Mouse (Mus musculus): ENCODE results near the gene Ocln. TPM values are rescaled to one million over a fixed set of nuclear protein-coding genes. Genes with fewer than 3 reads are reported as not detected.
"Not testable (repeated sequence)": the region's sequence is repeated elsewhere in the genome, so short reads cannot be mapped to it uniquely, and the experiment has no call there.

Ocln gene
- polyA plus RNA-seq, 1 experiment, result 0.50 TPM

DNA sequence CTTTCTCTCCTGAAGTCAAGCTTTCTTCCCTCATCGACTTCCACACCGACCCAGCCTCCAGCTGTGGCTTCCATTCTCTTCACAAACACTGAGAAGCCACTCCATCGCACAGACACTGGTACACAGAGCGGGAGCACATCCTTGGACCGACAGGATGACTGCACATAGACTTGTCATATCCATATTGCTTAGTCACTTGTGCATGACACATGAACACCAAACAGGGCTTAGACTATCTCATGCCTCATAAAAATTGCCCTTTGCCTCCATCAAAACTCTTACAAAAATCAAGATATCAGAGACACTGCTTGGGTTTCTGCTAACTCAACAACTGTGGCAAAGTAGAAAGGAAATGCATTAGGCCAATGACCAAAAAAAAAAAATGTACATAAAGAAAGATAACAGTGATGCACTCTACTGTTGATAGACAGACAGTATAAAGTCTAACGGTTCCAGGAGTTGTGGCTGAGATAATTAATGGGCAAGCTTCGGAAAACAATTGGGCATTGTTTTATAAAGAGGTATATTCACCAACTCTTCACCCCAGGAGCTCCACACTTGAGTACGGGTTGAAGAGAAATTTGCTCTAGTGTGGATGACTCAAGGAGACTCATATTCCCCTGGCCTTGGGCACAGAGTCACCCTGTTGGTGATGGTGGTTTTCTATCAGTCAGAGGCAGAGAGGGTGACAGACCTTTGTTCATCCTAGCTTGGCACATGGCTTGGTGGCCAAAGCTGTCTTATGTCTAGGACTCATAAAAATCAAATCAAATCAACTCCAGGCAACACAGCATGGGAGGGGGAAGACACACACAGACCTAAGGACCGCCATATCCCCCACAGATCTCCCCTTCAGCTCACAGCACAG, 30.6 kb downstream of the Ocln start:
- no peak overlapping the region for H3K27ac ChIP-seq (ENCODE audit: insufficient read depth, low read depth, low read length)
- H3K4me1 ChIP-seq (ENCODE audit: control insufficient read depth, insufficient read depth, low read length), result no peaks in the 10 kb centered on the region; the same call in 1 of the 2 replicates
- no peak overlapping the region for H3K4me3 ChIP-seq (ENCODE audit: insufficient read depth, low read length)
- TF ChIP-seq CTCF (IDR thresholded peaks at IDR 0.05; ENCODE audit: low read depth, low read length) (no peak), POLR2A (IDR thresholded peaks at IDR 0.05; ENCODE audit: borderline replicate concordance, low read depth, low read length) (no peak)

DNA sequence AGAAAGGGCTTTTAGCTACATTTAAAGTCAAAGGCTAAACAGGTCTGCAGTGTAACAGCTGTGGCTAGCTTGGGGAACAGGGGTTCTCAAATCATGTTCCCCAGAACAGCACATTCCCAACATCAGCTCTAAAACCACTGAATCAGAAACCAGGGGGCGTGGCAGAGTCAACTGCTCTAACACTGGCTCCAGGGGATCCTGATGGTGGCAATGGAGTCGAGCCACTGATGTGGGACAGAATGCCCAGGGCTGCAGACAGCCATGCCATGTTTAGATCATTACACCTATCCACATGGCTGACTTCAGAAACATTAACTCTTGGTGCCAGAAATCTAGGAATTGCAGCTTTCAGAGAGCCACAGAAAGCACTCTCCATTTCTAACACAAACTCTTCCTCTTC, 33.4 kb downstream of the Ocln start:
- Histone ChIP-seq H3K4me1 (ENCODE audit: control insufficient read depth, insufficient read depth, low read length) (no peaks in the 10 kb centered on the region; the same call in 1 of the 2 replicates), H3K4me3 (ENCODE audit: insufficient read depth, low read length) (no peak overlapping the region), H3K27ac (ENCODE audit: insufficient read depth, low read depth, low read length) (no peak overlapping the region)
- no peak for TF ChIP-seq CTCF (IDR thresholded peaks at IDR 0.05; ENCODE audit: low read depth, low read length)
- no peak for TF ChIP-seq POLR2A (IDR thresholded peaks at IDR 0.05; ENCODE audit: borderline replicate concordance, low read depth, low read length)

DNA sequence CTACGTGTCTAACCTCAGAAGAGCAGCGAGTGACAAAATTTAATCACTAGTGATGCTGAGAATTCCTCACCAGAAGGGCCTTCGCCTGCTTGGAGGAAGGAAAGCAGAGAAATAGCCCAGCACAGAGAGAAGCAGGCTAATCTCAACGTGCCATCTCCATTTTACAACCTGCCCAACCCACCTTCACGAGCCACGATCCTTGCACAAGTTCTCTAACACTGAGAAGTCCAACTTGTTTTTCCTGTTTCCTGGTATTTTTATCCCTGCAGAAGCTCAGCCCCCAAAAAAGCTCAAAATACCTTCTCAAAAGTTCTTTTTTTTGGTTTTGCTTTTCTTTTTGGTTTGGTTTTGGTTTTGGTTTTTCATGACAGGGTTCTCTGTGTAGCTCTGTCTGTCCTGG, 34.3 kb downstream of the Ocln start:
- TF ChIP-seq POLR2A (IDR thresholded peaks at IDR 0.05; ENCODE audit: borderline replicate concordance, low read depth, low read length) (no peak), CTCF (IDR thresholded peaks at IDR 0.05; ENCODE audit: low read depth, low read length) (no peak)
- Histone ChIP-seq H3K4me3 (ENCODE audit: insufficient read depth, low read length) (no peak overlapping the region), H3K27ac (ENCODE audit: insufficient read depth, low read depth, low read length) (no peak overlapping the region), H3K4me1 (ENCODE audit: control insufficient read depth, insufficient read depth, low read length) (no peaks in the 10 kb centered on the region; the same call in 1 of the 2 replicates)

DNA sequence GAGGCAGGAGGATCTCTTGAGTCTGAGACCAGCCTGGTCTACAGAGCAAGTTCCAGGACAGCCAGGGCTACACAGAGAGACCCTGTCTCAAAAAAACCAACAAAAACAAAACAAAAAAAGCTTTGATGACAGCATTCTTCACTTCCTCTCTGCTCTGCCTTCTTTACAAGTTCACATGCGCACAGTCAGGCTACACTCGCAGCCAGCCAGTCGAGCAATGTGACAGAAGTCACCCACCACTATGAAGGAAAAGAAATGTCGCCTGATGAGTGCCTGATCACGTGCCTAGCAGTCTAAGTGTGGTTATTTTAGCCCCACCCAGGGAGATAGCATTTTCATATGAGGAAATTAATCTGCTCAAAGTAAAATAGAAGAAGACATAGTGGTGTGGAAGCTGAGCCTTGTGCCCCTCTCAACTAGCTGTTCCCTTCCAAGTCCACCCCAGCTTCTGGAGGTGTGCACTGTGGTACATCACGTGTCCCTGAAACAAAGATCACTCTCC, 34.8 kb downstream of the Ocln start:
- Histone ChIP-seq H3K4me1 (ENCODE audit: control insufficient read depth, insufficient read depth, low read length) (no peaks in the 10 kb centered on the region; the same call in 1 of the 2 replicates), H3K27ac (ENCODE audit: insufficient read depth, low read depth, low read length) (no peak overlapping the region), H3K4me3 (ENCODE audit: insufficient read depth, low read length) (no peak overlapping the region)
- no peak for TF ChIP-seq POLR2A (IDR thresholded peaks at IDR 0.05; ENCODE audit: borderline replicate concordance, low read depth, low read length)
- TF ChIP-seq CTCF (IDR thresholded peaks at IDR 0.05; ENCODE audit: low read depth, low read length), result no peak

DNA sequence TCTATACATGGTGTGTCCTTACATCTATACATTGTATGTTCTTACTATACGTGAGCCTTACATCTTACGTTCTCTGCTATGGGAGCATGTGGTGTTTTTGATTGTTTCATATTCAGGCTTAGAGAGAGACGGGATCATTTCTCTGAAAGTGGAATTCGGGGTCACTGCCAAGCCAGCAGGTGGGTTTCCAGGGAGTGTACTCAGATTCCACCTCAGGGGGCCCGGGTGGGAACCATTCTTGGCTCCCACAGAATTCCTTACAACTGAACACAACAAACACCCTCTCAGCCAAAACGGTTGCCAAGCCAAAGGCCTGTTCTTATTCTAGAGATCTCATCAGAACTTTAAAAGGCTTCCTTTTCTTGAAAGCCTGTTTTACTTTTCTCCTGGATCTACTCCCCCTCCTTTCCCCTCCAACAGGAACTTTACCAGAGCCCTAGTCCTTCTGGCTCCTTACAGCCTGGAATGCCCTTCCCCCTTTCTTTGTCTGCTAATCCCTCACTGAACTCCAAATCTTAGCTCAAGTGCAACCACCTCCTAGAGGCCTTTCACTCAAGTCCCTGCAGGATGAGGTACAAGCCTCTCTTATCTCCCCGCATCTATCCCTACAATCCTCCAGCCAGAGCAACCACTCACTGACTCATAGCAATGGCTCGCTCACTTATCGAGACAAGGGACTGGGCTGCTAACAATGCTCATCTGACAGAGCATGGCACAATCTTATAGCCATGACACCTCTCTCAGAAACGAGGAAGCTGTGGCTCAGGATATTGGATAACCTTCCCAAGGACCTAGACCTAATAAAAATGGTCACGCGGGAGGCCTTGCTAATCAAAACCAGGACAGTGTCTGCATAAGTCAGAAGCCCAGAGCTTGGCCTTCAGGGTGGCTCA, 36.1 kb downstream of the Ocln start:
- Histone ChIP-seq H3K4me3 (ENCODE audit: insufficient read depth, low read length) (no peak overlapping the region), H3K27ac (ENCODE audit: insufficient read depth, low read depth, low read length) (no peak overlapping the region), H3K4me1 (ENCODE audit: control insufficient read depth, insufficient read depth, low read length) (no peaks in the 10 kb centered on the region; the same call in 1 of the 2 replicates)
- TF ChIP-seq CTCF (IDR thresholded peaks at IDR 0.05; ENCODE audit: low read depth, low read length) (no peak), POLR2A (IDR thresholded peaks at IDR 0.05; ENCODE audit: borderline replicate concordance, low read depth, low read length) (no peak)

DNA sequence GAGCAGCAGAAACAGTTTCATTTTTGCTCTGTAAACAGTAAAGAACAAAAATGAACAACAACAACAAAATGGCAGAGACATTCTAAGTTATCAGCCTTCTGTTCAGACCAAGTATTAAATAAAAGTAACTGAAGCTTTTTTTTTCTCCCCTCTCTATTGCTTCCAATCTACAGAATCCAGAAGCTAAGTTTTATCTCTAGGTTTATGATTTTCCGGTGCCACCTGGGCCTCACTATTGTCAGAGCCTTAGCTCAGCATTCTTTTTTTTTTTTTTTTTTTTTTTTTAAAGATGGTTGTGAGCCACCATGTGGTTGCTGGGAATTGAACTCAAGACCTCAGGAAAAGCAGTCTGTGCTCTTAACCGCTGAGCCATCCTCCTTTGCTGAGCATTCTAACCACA, 39.7 kb downstream of the Ocln start:
- H3K27ac ChIP-seq (ENCODE audit: insufficient read depth, low read depth, low read length), result no peak overlapping the region
- TF ChIP-seq CTCF (IDR thresholded peaks at IDR 0.05; ENCODE audit: low read depth, low read length), result no peak
- TF ChIP-seq POLR2A (IDR thresholded peaks at IDR 0.05; ENCODE audit: borderline replicate concordance, low read depth, low read length), result no peak
- H3K4me3 ChIP-seq (ENCODE audit: insufficient read depth, low read length), result no peak overlapping the region
- no peaks in the 10 kb centered on the region for H3K4me1 ChIP-seq (ENCODE audit: control insufficient read depth, insufficient read depth, low read length)

DNA sequence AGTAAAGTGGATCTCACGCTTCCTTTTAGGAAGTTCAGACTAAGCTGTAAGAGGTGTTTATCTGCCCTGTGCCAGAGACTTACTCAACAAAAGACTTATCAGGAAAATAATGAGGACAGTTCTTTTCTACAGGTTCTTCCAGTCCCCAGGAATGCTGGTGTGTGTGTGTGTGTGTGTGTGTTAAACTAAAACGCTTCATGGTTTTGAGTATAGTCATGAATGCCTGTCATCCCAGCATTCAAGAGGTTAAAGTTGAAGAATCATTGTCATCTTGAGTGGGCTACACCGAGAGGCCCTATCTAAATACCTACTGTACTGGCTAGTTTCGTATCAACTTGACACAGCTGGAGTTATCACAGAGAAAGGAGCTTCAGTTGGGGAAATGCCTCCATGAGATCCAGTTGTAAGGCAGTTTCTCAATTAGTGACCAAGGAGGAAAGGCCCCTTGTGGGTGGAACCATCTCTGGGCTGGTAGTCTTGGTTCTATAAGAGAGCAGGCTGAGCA, 40.6 kb downstream of the Ocln start:
- TF ChIP-seq POLR2A (IDR thresholded peaks at IDR 0.05; ENCODE audit: borderline replicate concordance, low read depth, low read length) (no peak), CTCF (IDR thresholded peaks at IDR 0.05; ENCODE audit: low read depth, low read length) (no peak)
- no peak overlapping the region for H3K27ac ChIP-seq (ENCODE audit: insufficient read depth, low read depth, low read length)
- no peaks in the 10 kb centered on the region for H3K4me1 ChIP-seq (ENCODE audit: control insufficient read depth, insufficient read depth, low read length)
- H3K4me3 ChIP-seq (ENCODE audit: insufficient read depth, low read length), result no peak overlapping the region

DNA sequence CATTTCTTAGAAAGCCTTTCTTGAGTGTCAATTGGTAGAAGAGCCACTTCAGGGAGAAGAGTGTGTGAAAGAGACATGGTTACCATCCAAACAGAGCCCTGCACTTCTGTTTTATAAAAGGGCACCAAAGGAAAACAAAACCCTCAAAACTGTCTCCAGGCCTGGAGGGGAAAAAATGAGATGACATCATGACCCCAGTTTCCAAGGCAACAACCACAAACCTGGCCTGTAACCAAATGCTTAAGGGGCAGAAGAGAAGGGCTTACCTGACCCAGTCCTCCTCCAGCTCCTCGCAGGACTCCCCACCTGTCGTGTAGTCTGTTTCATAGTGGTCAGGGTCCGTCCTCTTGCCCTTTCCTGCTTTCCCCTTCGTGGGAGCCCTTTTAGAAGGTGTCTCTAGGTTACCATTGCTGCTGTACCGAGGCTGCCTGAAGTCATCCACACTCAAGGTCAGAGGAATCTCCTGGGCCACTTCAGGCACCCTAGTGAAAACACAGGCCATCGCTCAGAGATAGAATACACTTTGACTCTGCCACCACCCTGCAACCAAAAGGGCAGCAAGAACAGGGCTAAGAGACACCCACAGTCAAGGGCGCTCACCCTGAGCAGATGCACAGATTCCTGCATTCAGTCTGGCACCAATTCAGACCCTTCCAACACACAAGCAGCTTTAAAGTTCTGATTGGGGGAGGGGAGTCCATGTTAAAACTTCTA, 41.2 kb downstream of the Ocln start:
- TF ChIP-seq POLR2A (IDR thresholded peaks at IDR 0.05; ENCODE audit: borderline replicate concordance, low read depth, low read length), result no peak
- Histone ChIP-seq H3K27ac (ENCODE audit: insufficient read depth, low read depth, low read length) (no peak overlapping the region), H3K4me1 (ENCODE audit: control insufficient read depth, insufficient read depth, low read length) (no peaks in the 10 kb centered on the region), H3K4me3 (ENCODE audit: insufficient read depth, low read length) (no peak overlapping the region)

DNA sequence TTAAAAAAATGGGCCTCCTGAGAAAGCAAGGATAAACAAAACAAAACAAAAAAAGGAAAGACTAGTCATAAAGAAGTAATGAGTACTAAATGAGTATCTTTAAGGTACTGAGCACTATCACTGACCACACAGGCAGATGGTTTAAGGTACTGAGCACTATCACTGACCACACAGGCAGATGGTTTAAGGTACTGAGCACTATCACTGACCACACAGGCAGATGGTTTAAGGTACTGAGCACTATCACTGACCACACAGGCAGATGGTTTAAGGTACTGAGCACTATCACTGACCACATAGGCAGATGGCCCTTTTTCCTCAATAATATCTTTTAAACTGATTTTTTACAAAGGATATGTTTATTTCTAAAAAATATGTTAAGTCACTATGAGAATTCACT, 52.9 kb downstream of the Ocln start:
- not testable (repeated sequence) for H3K4me3 ChIP-seq (ENCODE audit: insufficient read depth, low read length); H3K27ac ChIP-seq (ENCODE audit: insufficient read depth, low read depth, low read length); H3K4me1 ChIP-seq (ENCODE audit: control insufficient read depth, insufficient read depth, low read length)

All from bone marrow macrophage, adult 2 months (primary cell).